Mouse (Mus musculus) myocyte (in vitro differentiated cells): ENCODE measurements around the gene Rab1a. TPM values are rescaled to one million over a fixed set of nuclear protein-coding genes. Genes with fewer than 3 reads are reported as not detected.

Experiments
- H3K27me3 ChIP-seq: one replicate; pipeline ENCODE4 v1.6.1; 2011; ENCODE audit not compliant: control insufficient read depth, insufficient read depth, insufficient read length
- H3K36me3 ChIP-seq: one replicate; pipeline ENCODE4 v1.6.1; 2011; ENCODE audit not compliant: control insufficient read depth, insufficient read depth
- H3K4me2 ChIP-seq: one replicate; pipeline ENCODE4 v1.6.1; 2011; ENCODE audit warnings: low read depth, control low read depth
- H3K4me3 ChIP-seq: one replicate; pipeline ENCODE4 v1.5.1; 2011; ENCODE audit warnings: mild to moderate bottlenecking, control low read depth, moderate library complexity
- H3K79me2 ChIP-seq: one replicate; pipeline ENCODE4 v1.6.1; 2011; ENCODE audit not compliant: control insufficient read depth, insufficient read depth
- H3ac ChIP-seq: one replicate; pipeline ENCODE4 v1.6.1; 2011; ENCODE audit not compliant: control insufficient read depth, insufficient read length
- CEBPB ChIP-seq: IDR thresholded peaks from 2 replicates; pipeline ENCODE4 v1.6.1; 2011; ENCODE audit warnings: mild to moderate bottlenecking, moderate library complexity; ENCODE audit not compliant: poor library complexity, insufficient read depth, severe bottlenecking
- E2F4 ChIP-seq: IDR thresholded peaks from one replicate; pipeline ENCODE4 v1.6.1; 2011; ENCODE audit warnings: mild to moderate bottlenecking, control low read depth, moderate library complexity; ENCODE audit not compliant: insufficient read depth
- MAX ChIP-seq: IDR thresholded peaks from one replicate; pipeline ENCODE4 v1.6.1; 2011; ENCODE audit warnings: low read depth, mild to moderate bottlenecking, control low read depth
- MYOD1 ChIP-seq, 3 experiments: IDR thresholded peaks; one replicate each; pipeline ENCODE4 v1.6.1; 2011; ENCODE audit warnings: control low read depth in 2 of 3, low read depth in 2 of 3, mild to moderate bottlenecking in 2 of 3, moderate library complexity in 1 of 3; ENCODE audit not compliant: insufficient read length in 2 of 3, control insufficient read depth in 1 of 3
- MYOG ChIP-seq, 3 experiments: IDR thresholded peaks; one replicate each; pipeline ENCODE4 v1.6.1; 2011; ENCODE audit warnings: control low read depth in 2 of 3, low read depth in 2 of 3, mild to moderate bottlenecking in 2 of 3; ENCODE audit not compliant: insufficient read length in 2 of 3, control insufficient read depth in 1 of 3, insufficient read depth in 1 of 3
- POLR2A ChIP-seq: IDR thresholded peaks from one replicate; pipeline ENCODE4 v1.6.1; 2011; ENCODE audit warnings: low read depth, mild to moderate bottlenecking, control low read depth, moderate library complexity; ENCODE audit not compliant: insufficient read length
- POLR2AphosphoS2 ChIP-seq: IDR thresholded peaks from one replicate; pipeline ENCODE4 v1.6.1; 2011; ENCODE audit warnings: low read depth, control low read depth; ENCODE audit not compliant: insufficient read length
- REST ChIP-seq: IDR thresholded peaks from one replicate; pipeline ENCODE4 v1.6.1; 2011; ENCODE audit warnings: mild to moderate bottlenecking, control low read depth, moderate library complexity; ENCODE audit not compliant: insufficient read depth, insufficient read length
- SRF ChIP-seq: IDR thresholded peaks from one replicate; pipeline ENCODE4 v1.6.1; 2011; ENCODE audit warnings: low read depth; ENCODE audit not compliant: control insufficient read depth, insufficient read length
- TCF12 ChIP-seq: IDR thresholded peaks from one replicate; pipeline ENCODE4 v1.6.1; 2011; ENCODE audit warnings: mild to moderate bottlenecking, control low read depth; ENCODE audit not compliant: poor library complexity, insufficient read depth, severe bottlenecking
- TCF3 ChIP-seq: IDR thresholded peaks from one replicate; pipeline ENCODE4 v1.6.1; 2011; ENCODE audit warnings: low read depth, control low read depth; ENCODE audit not compliant: insufficient read length
- USF1 ChIP-seq: IDR thresholded peaks from one replicate; pipeline ENCODE4 v1.6.1; 2011; ENCODE audit warnings: low read depth, mild to moderate bottlenecking, control low read depth, moderate library complexity
- polyA plus RNA-seq: library from polyadenylated mRNA; unstranded; fragments of >200 nt; fragmentation: generic; extraction: Trizol; gene quantifications from one replicate; pipeline ENCODE4 v1.2.1, GENCODE M21; 2012; ENCODE audit warnings: missing spikeins

The Rab1a gene
- polyA plus RNA-seq, 1 experiment, result 107 TPM

DNA sequence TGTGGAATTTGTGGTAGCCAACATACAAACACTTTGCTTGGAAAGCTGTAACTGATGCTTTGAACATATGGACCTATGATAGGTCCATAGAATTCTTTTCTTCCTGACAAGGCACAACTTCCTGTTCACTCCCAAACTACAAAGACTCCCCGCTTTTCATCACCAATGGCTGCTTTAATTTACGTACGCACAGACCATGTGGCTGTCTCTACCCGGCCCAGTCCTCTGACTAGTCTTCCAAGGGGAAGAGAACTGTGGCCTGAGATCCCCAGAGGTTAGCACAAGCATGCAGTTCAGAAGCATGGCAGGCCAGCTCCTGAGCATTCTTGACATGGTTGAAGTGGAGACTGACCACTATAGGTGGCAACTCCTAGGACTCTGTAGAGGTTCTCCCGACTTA is 27.4 kb downstream of the Rab1a start:
- Histone ChIP-seq H3K4me3 (no peak overlapping the region), H3K79me2 (peaks cover 13% of the 10 kb centered on the region), H3K4me2 (no peak overlapping the region), H3ac (no peak overlapping the region), H3K27me3 (no peaks in the 10 kb centered on the region), H3K36me3 (peaks cover 72% of the 10 kb centered on the region)
- TF ChIP-seq MYOG (IDR thresholded peaks at IDR 0.05; ENCODE audit: control insufficient read depth in 1 of 3, insufficient read depth in 1 of 3, insufficient read length in 2 of 3, low read depth in 2 of 3), result no peak
- TF ChIP-seq POLR2AphosphoS2, result peak; percentile 40
- TF ChIP-seq MYOD1 (IDR thresholded peaks at IDR 0.05; ENCODE audit: control insufficient read depth in 1 of 3, insufficient read length in 2 of 3, low read depth in 2 of 3), result no peak

- peaks cover 13% of the 10 kb centered on the region for H3K79me2 ChIP-seq
- no peaks in the 10 kb centered on the region for H3K27me3 ChIP-seq
- H3ac ChIP-seq, result no peak overlapping the region
- TF ChIP-seq CEBPB (no peak), MYOD1 (IDR thresholded peaks at IDR 0.05; ENCODE audit: control insufficient read depth in 1 of 3, insufficient read length in 2 of 3, low read depth in 2 of 3) (no peak), SRF (no peak), REST (no peak), TCF12 (no peak), POLR2AphosphoS2 (no peak)
- H3K4me2 ChIP-seq, result no peak overlapping the region
- H3K4me3 ChIP-seq, result no peak overlapping the region
- peaks cover 74% of the 10 kb centered on the region for H3K36me3 ChIP-seq
Measured at GRCm38 (mm10) chr11:20229311-20229710, 28.1 kb downstream of the Rab1a start.

DNA sequence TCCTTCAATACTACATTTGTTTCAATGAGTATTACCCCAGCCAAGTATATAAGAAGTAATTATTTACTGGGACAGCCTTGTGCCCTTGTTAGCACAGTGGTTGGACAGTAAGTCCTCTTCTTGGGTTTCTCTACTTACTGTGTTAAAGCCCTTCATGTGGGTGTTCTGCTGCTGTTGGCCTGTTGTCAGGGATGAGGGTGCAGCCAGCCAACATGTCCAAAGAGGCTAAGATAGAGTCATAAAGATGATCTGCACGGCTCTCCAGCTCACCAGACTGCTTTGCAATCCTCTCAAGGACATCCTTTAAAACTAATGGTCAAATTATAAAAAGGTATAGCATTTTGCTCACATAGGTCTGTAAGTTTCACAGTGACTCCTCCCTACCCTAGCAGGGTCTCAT is 29.1 kb downstream of the Rab1a start:
- H3K79me2 ChIP-seq, result peaks cover 6% of the 10 kb centered on the region
- no peak overlapping the region for H3K4me2 ChIP-seq
- TF ChIP-seq E2F4 (no peak), MYOG (IDR thresholded peaks at IDR 0.05; ENCODE audit: control insufficient read depth in 1 of 3, insufficient read depth in 1 of 3, insufficient read length in 2 of 3, low read depth in 2 of 3) (no peak), MAX (no peak), MYOD1 (IDR thresholded peaks at IDR 0.05; ENCODE audit: control insufficient read depth in 1 of 3, insufficient read length in 2 of 3, low read depth in 2 of 3) (no peak), CEBPB (no peak), TCF12 (no peak), TCF3 (no peak), POLR2A (no peak), POLR2AphosphoS2 (no peak), USF1 (no peak), REST (no peak), SRF (no peak)
- no peak overlapping the region for H3ac ChIP-seq
- no peaks in the 10 kb centered on the region for H3K27me3 ChIP-seq
- no peak overlapping the region for H3K4me3 ChIP-seq
- peaks cover 74% of the 10 kb centered on the region for H3K36me3 ChIP-seq

- TF ChIP-seq E2F4, result no peak
- no peak for TF ChIP-seq SRF
- TF ChIP-seq REST, result no peak
- no peak for TF ChIP-seq MAX
- no peak for TF ChIP-seq CEBPB
- TF ChIP-seq POLR2AphosphoS2, result no peak
- TF ChIP-seq POLR2A, result no peak
- TF ChIP-seq MYOG (IDR thresholded peaks at IDR 0.05; ENCODE audit: control insufficient read depth in 1 of 3, insufficient read depth in 1 of 3, insufficient read length in 2 of 3, low read depth in 2 of 3), result no peak
- no peak for TF ChIP-seq USF1
- TF ChIP-seq TCF3, result no peak
- TF ChIP-seq TCF12, result no peak
- no peak for TF ChIP-seq MYOD1 (IDR thresholded peaks at IDR 0.05; ENCODE audit: control insufficient read depth in 1 of 3, insufficient read length in 2 of 3, low read depth in 2 of 3)
- H3K36me3 ChIP-seq, result peaks cover 78% of the 10 kb centered on the region
- peaks cover 6% of the 10 kb centered on the region for H3K79me2 ChIP-seq
Measured at GRCm38 (mm10) chr11:20231128-20231878, 30.1 kb downstream of the Rab1a start.

DNA sequence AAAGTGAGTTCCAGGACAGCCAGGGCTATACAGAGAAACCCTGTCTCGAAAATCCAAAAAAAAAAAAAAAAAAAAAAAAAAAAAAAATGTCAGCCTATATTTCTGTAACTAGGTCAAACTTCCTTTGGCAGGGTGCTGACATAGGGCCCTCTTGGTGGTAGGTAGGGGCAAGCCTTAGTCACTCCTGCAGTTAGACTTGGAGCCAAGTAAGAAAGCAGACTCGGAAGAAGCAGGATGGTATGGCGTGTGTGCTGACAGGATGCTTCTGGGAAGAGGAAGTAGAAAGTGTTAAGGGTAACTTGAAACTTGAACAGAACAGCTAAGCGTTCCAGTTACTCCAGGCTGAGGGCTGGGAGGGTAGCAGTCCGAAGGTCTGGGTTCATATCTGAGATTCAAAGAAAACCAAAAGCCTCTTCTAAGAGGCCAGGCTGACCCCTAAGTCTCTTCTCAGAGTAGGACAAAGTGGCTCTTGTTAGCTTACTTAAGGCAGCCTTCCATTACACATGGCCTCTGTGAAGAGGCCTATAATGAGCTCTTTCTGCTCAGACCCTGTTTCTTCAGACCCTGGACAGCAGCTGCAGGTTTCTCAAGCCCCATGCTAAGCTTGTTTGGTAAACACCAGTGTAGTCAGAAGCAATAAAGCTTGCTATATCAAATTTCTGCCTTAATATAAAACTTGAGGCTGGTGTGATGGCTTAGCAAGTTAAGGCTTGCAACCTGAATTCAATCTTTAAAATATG is 31.0 kb downstream of the Rab1a start:
- TF ChIP-seq SRF (no peak), E2F4 (no peak), MAX (no peak), POLR2AphosphoS2 (no peak), POLR2A (no peak)
- Histone ChIP-seq H3K4me2 (no peak overlapping the region), H3K79me2 (peaks cover 6% of the 10 kb centered on the region), H3K27me3 (no peaks in the 10 kb centered on the region), H3ac (no peak overlapping the region), H3K36me3 (peaks cover 78% of the 10 kb centered on the region), H3K4me3 (no peak overlapping the region)

More at GRCm38 (mm10) chr11:20231128-20231878, 30.1 kb downstream of the Rab1a start:
- H3K4me3 ChIP-seq, result no peak overlapping the region
- H3K4me2 ChIP-seq, result no peak overlapping the region
- no peaks in the 10 kb centered on the region for H3K27me3 ChIP-seq
- no peak overlapping the region for H3ac ChIP-seq
